In the genomic region with DNA sequence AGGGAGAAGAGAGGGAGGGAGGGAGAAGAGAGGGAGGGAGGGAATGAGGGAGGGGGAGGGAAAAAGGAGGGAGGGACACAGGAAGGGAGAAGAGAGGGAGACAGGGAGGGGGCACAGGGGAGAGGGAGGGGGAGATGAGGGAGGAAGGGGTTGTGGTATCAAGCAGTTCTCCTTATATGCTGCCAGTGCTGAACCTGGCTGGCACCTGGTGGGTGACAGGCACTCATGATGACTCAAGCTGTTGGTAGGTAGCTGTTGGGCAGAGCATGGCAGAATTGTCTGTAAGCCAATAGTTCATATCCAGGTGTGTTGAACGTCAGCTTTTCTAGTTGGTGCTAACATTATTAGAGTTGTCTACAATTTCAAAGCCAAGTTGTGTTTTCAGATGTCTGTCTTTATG, we compare ENCODE assay signal across 24 mouse cellular contexts.
A peak's percentile ranks its signal among the peaks of the same experiment; 100 is the strongest.
DNase-seq lines count a peak whose midpoint lies in the region; ATAC-seq and TF ChIP-seq lines count a peak whose summit lies in the region.
"Had no signal": no experiment of that assay in that cellular context is flagged by ENCODE, and none has a peak within 500 bp of the region (broad histone marks: within the 10 kb centered on the region; RNA-seq: fewer than 3 reads in every experiment).

No protein-coding gene starts in this region.

- no peak for ATAC-seq in heart, embryonic 14.5 days (ENCODE audit: insufficient number of reproducible peaks, insufficient read depth, low FRiP score, low read depth)
- ATAC-seq in granulocyte monocyte progenitor cell, adult 5-6 weeks (replicated peaks; ENCODE audit: poor library complexity, severe bottlenecking) = peak; percentile 27; the same call in 1 of the 2 replicates
- ATAC-seq: forebrain, postnatal 0 days; liver, postnatal 0 days had no signal

- H3K27me3 ChIP-seq in heart, embryonic 14.5 days (ENCODE audit: control insufficient read depth, insufficient read depth, low read length) = no peaks in the 10 kb centered on the region
- H3K27me3 ChIP-seq: embryonic facial prominence, embryonic 12.5 days; hindbrain, embryonic 12.5 days; limb, embryonic 12.5 days; midbrain, embryonic 12.5 days had no signal

- no peak overlapping the region for H3K9ac ChIP-seq in heart, embryonic 14.5 days (ENCODE audit: low read length)
- H3K9ac ChIP-seq: embryonic facial prominence, embryonic 12.5 days; forebrain, postnatal 0 days; hindbrain, embryonic 12.5 days; limb, embryonic 12.5 days; liver, postnatal 0 days; midbrain, embryonic 12.5 days had no signal

- TF ChIP-seq CTCF in gastrocnemius, adult 2 months (IDR thresholded peaks at IDR 0.05) = no peak

- DNase-seq in gastrocnemius, adult 2 months = no peak
- no peak for DNase-seq in gastrocnemius, postnatal 36 days
- DNase-seq in heart, postnatal 14 days = no peak
- DNase-seq in CD4-positive, CD25-positive, alpha-beta regulatory T cell, adult 2 months (ENCODE audit: low read depth, low spot score) = peak; percentile 63
- DNase-seq in c-Kit-positive CD71-positive TER-119-positive erythroid progenitor cells, embryonic 14.5 days (ENCODE audit: low spot score) = no peak
- no peak for DNase-seq in cerebellum, adult 9-10 months
- DNase-seq: adrenal gland, postnatal 14 days; cerebellum, adult 11 months; cerebellum, postnatal 25 days; forebrain, postnatal 0 days; gastrocnemius, postnatal 25 days; kidney, adult 8-10 months; kidney, postnatal 14 days; liver, postnatal 0 days; lung, postnatal 10 days; thymus, adult 18-20 months; thymus, postnatal 36 days had no signal

- peaks cover 10 to 20% of the 10 kb centered on the region in 2 experiments for H3K4me1 ChIP-seq in heart, embryonic 14.5 days (ENCODE audit: control insufficient read depth in 2 of 2, insufficient read depth in 2 of 2, low read length in 2 of 2)
- H3K4me1 ChIP-seq: embryonic facial prominence, embryonic 12.5 days; hindbrain, embryonic 12.5 days; midbrain, embryonic 12.5 days had no signal

- H3K27ac ChIP-seq in gastrocnemius, adult 2 months = peak overlapping the region; percentile 31
- H3K27ac ChIP-seq in heart, embryonic 14.5 days (replicated peaks in 1 of 2; ENCODE audit: control insufficient read depth in 1 of 2, insufficient read depth in 1 of 2, low read depth in 2 of 2, low read length in 2 of 2) = peak overlapping the region in 1 of 2 experiments; percentile 79; a peak in 3 of 4 replicates
- H3K27ac ChIP-seq: embryonic facial prominence, embryonic 12.5 days; hindbrain, embryonic 12.5 days; limb, embryonic 12.5 days; midbrain, embryonic 12.5 days had no signal

- intact Hi-C loops in gastrocnemius, adult 2 months (cut with DNase I) = no loop called here
- intact Hi-C loops in gastrocnemius, postnatal 36 days (cut with DNase I) = no loop called here
- intact Hi-C loops in heart, postnatal 14 days (cut with DNase I) = no loop called here

- H3K4me3 ChIP-seq in gastrocnemius, adult 2 months = no peak overlapping the region
- no peak overlapping the region for H3K4me3 ChIP-seq in heart, embryonic 14.5 days (ENCODE audit: control insufficient read depth in 1 of 2, insufficient read depth in 1 of 2, low read depth in 1 of 2, low read length in 2 of 2)
- H3K4me3 ChIP-seq: embryonic facial prominence, embryonic 12.5 days; hindbrain, embryonic 12.5 days; limb, embryonic 12.5 days; midbrain, embryonic 12.5 days had no signal

- 77% methylated on average over 1 of the region's 1 CpGs for WGBS in heart, embryonic 14.5 days

- 0 out of 2 replicates have a peak, but pooled peaks cover 3% of the 10 kb centered on the region for H3K9me3 ChIP-seq in heart, embryonic 14.5 days (ENCODE audit: control insufficient read depth, low read length)
- H3K9me3 ChIP-seq: embryonic facial prominence, embryonic 12.5 days; hindbrain, embryonic 12.5 days; limb, embryonic 12.5 days; midbrain, embryonic 12.5 days had no signal

- H3K4me2 ChIP-seq in heart, embryonic 14.5 days (ENCODE audit: low read length) = peak overlapping the region; percentile 54; the same call in 1 of the 2 replicates
- H3K4me2 ChIP-seq: embryonic facial prominence, embryonic 12.5 days; hindbrain, embryonic 12.5 days; limb, embryonic 12.5 days; liver, embryonic 11.5 days; midbrain, embryonic 12.5 days had no signal

- H3K36me3 ChIP-seq in heart, embryonic 14.5 days (ENCODE audit: control insufficient read depth, insufficient read depth, low read length) = no peaks in the 10 kb centered on the region
- H3K36me3 ChIP-seq: embryonic facial prominence, embryonic 12.5 days; hindbrain, embryonic 12.5 days; limb, embryonic 12.5 days; midbrain, embryonic 12.5 days had no signal
